Mouse (Mus musculus) adrenal gland, adult 18-20 months (tissue): ENCODE data around the gene Nfic. TPM values are rescaled to one million over a fixed set of nuclear protein-coding genes. Genes with fewer than 3 reads are reported as not detected.

Experiments
- DNase-seq, 2 experiments: peaks; one replicate each; pipeline ENCODE4 v3.0.0; 2021 to 2022; ENCODE audit warnings: low spot score in 2 of 2
- total RNA-seq, 2 experiments: library from RNA; stranded (reverse); gene quantifications; 1 replicate in 1 of 2; 2 replicates in 1 of 2; pipeline ENCODE4 v1.2.3; 2021

Gene Nfic
- total RNA-seq, 2 experiments from 2014 or later, result 69.1 to 78.7 TPM

- peak; percentile 25 to 38 for DNase-seq
Measured at GRCm38 (mm10) chr10:81432169-81432867, 23.1 kb downstream of the Nfic start.

- DNase-seq, result peak; percentile 15 to 24
Measured at GRCm38 (mm10) chr10:81431526-81432168, 23.8 kb downstream of the Nfic start.

- DNase-seq, result peak; percentile 63 to 70
Measured at GRCm38 (mm10) chr10:81430831-81431525, 24.5 kb downstream of the Nfic start.

- peak; percentile 81 to 83 for DNase-seq
Measured at GRCm38 (mm10) chr10:81430141-81430830, 25.1 kb downstream of the Nfic start.

- DNase-seq, result peak; percentile 80 to 82
Measured at GRCm38 (mm10) chr10:81429605-81430061, 25.8 kb downstream of the Nfic start.

- DNase-seq, result no peak
Measured at GRCm38 (mm10) chr10:81429092-81429491, 26.3 kb downstream of the Nfic start.

- DNase-seq, result peak in 1 of 2 experiments; percentile 21
Measured at GRCm38 (mm10) chr10:81428507-81428870, 26.9 kb downstream of the Nfic start.

GRCm38 (mm10) chr10:81427804-81428506 is 27.5 kb downstream of the Nfic start:
- DNase-seq, result peak in 1 of 2 experiments; percentile 20

- DNase-seq, result no peak
Measured at GRCm38 (mm10) chr10:81427327-81427726, 28.1 kb downstream of the Nfic start.

- peak; percentile 83 for DNase-seq
Measured at GRCm38 (mm10) chr10:81426897-81427296, 28.5 kb downstream of the Nfic start.

GRCm38 (mm10) chr10:81426081-81426671 is 29.3 kb downstream of the Nfic start:
- DNase-seq, result peak; percentile 33 to 44

GRCm38 (mm10) chr10:81425236-81425850 is 30.1 kb downstream of the Nfic start:
- DNase-seq, result peak; percentile 46

GRCm38 (mm10) chr10:81424246-81425051 is 31.0 kb downstream of the Nfic start:
- peak; percentile 42 to 52 for DNase-seq

GRCm38 (mm10) chr10:81423476-81424245 is 31.8 kb downstream of the Nfic start:
- no peak for DNase-seq

GRCm38 (mm10) chr10:81422661-81423217 is 32.7 kb downstream of the Nfic start:
- no peak for DNase-seq

- no peak for DNase-seq
Measured at GRCm38 (mm10) chr10:81422191-81422590, 33.2 kb downstream of the Nfic start.

GRCm38 (mm10) chr10:81421797-81422100 is 33.7 kb downstream of the Nfic start:
- DNase-seq, result peak in 1 of 2 experiments; percentile 31
